Mouse (Mus musculus) embryonic facial prominence, embryonic 12.5 days (tissue): ENCODE results near the gene Ssx2ip. TPM values are rescaled to one million over a fixed set of nuclear protein-coding genes. Genes with fewer than 3 reads are reported as not detected.

Source experiments
- ATAC-seq: fragments of 200-750 bp; cut with Nextera tagmentation; 2 replicates; pipeline ENCODE4 v1.8.0; 2017; ENCODE audit not compliant: insufficient number of reproducible peaks, insufficient read depth, low FRiP score, low TSS enrichment
- H3K27ac ChIP-seq: fragments of 300-500 bp; sonication (generic); 2 replicates; pipeline ENCODE4 v1.5.1; 2016; ENCODE audit warnings: mild to moderate bottlenecking
- H3K27me3 ChIP-seq: fragments of 300-500 bp; sonication (generic); 2 replicates; pipeline ENCODE4 v1.6.1; 2016; ENCODE audit warnings: mild to moderate bottlenecking, moderate library complexity
- H3K36me3 ChIP-seq: fragments of 300-500 bp; sonication (generic); 2 replicates; pipeline ENCODE4 v1.6.1; 2016; ENCODE audit warnings: mild to moderate bottlenecking
- H3K4me1 ChIP-seq: fragments of 300-500 bp; sonication (generic); 2 replicates; pipeline ENCODE4 v1.6.1; 2016
- H3K4me2 ChIP-seq: fragments of 300-500 bp; sonication (generic); replicated peaks from 2 replicates; pipeline ENCODE4 v1.6.1; 2016; ENCODE audit warnings: mild to moderate bottlenecking, moderate library complexity
- H3K4me3 ChIP-seq: fragments of 300-500 bp; sonication (generic); 2 replicates; pipeline ENCODE4 v1.5.1; 2016; ENCODE audit warnings: mild to moderate bottlenecking
- H3K9ac ChIP-seq: fragments of 300-500 bp; sonication (generic); 2 replicates; pipeline ENCODE4 v1.6.1; 2016; ENCODE audit warnings: mild to moderate bottlenecking, moderate library complexity
- H3K9me3 ChIP-seq: fragments of 300-500 bp; sonication (generic); 2 replicates; pipeline ENCODE4 v1.6.1; 2016; ENCODE audit warnings: mild to moderate bottlenecking, moderate library complexity
- WGBS: fragments of 180-500 bp; shearing (Covaris S2); methylation state at CpG from one replicate; pipeline ENCODE4 v1.1.7; 2016; 5-methylcytosine and 5-hydroxymethylcytosine counted together
- polyA plus RNA-seq: library from polyadenylated mRNA; unstranded; fragments of >200 nt; fragmentation: Nextera tagmentation; extraction: Ambion mirVana; gene quantifications from 2 replicates; pipeline ENCODE4 v1.2.1, GENCODE M21; 2016

The Ssx2ip gene
- polyA plus RNA-seq, 1 experiment from 2014 or later: 29.8 TPM

- peak overlapping the region; percentile 83 for H3K4me3 ChIP-seq
- peaks cover 4% of the 10 kb centered on the region; the same call in 1 of the 2 replicates for H3K9me3 ChIP-seq
- H3K27me3 ChIP-seq: no peaks in the 10 kb centered on the region
- H3K36me3 ChIP-seq: no peaks in the 10 kb centered on the region
- H3K27ac ChIP-seq: peak overlapping the region; percentile 43
- peak overlapping the region; percentile 77 for H3K4me2 ChIP-seq
- WGBS: 31% methylated on average over 18 of the region's 18 CpGs
- peak overlapping the region; percentile 87 for H3K9ac ChIP-seq
- peaks cover 16% of the 10 kb centered on the region; the same call in 1 of the 2 replicates for H3K4me1 ChIP-seq
- no peak for ATAC-seq
Observed at GRCm38 (mm10) chr3:146405213-146406006, 968 bp downstream of the Ssx2ip start.

DNA sequence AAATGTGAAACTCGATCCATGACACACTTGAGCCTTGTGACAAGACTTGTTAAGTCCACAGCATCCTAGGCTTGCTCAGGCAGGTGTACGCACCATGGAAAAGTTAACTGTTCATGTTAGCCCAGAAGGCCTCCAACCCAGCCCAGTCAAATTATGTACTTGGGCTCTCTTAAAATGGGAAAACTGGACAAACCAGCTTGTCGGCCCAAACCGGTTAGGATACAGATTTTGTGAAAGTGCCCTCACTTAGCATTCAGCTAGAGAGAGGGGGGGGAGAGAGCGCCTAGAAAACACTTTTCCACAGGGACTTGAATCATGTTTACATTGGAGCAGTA is 1.5 kb downstream of the Ssx2ip start:
- 46% methylated on average over 5 of the region's 5 CpGs for WGBS
- ATAC-seq: peak; percentile 35
- peak overlapping the region; percentile 83 for H3K4me3 ChIP-seq
- H3K9me3 ChIP-seq: peaks cover 4% of the 10 kb centered on the region; the same call in 1 of the 2 replicates
- peak overlapping the region; percentile 77 for H3K4me2 ChIP-seq
- no peaks in the 10 kb centered on the region for H3K36me3 ChIP-seq
- no peak overlapping the region for H3K9ac ChIP-seq
- no peaks in the 10 kb centered on the region for H3K27me3 ChIP-seq
- H3K4me1 ChIP-seq: peaks cover 16% of the 10 kb centered on the region; the same call in 1 of the 2 replicates
- H3K27ac ChIP-seq: no peak overlapping the region

GRCm38 (mm10) chr3:146407086-146407721 is 2.8 kb downstream of the Ssx2ip start:
- no peak overlapping the region for H3K9ac ChIP-seq
- H3K9me3 ChIP-seq: peaks cover 4% of the 10 kb centered on the region; the same call in 1 of the 2 replicates
- H3K4me3 ChIP-seq: no peak overlapping the region
- H3K27me3 ChIP-seq: no peaks in the 10 kb centered on the region
- H3K4me2 ChIP-seq: peak overlapping the region; percentile 77
- 85% methylated on average over 16 of the region's 16 CpGs for WGBS
- peaks cover 16% of the 10 kb centered on the region; the same call in 1 of the 2 replicates for H3K4me1 ChIP-seq
- H3K36me3 ChIP-seq: no peaks in the 10 kb centered on the region
- no peak overlapping the region; the same call in 1 of the 2 replicates for H3K27ac ChIP-seq
- no peak for ATAC-seq

DNA sequence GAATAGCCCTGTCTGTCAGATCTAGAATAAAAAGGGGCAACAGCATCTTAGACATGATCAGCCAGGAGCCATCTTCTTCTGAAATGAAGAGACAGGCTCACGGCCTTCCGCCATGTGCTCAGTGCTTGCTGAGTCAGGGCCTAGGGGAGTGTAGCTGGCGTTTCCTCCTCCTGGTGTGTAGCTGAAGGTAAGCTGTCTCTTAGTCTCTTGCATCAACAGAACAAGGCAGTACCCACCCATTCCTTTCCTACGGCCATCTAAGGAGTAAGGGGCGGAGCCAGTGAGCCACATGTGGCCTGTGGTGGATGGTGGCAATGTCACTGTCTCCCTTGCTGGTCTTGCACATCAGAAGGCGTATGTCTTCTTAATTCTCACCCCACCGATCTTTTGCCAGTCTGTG is 5.7 kb downstream of the Ssx2ip start:
- H3K36me3 ChIP-seq: no peaks in the 10 kb centered on the region
- no peak overlapping the region for H3K27ac ChIP-seq
- H3K4me3 ChIP-seq: no peak overlapping the region
- H3K9ac ChIP-seq: no peak overlapping the region
- H3K4me1 ChIP-seq: peaks cover 16% of the 10 kb centered on the region; the same call in 1 of the 2 replicates
- no peaks in the 10 kb centered on the region for H3K27me3 ChIP-seq
- H3K9me3 ChIP-seq: no peaks in the 10 kb centered on the region
- no peak overlapping the region for H3K4me2 ChIP-seq
- WGBS: 80% methylated on average over 7 of the region's 7 CpGs
- no peak for ATAC-seq

- WGBS: 92% methylated on average over 2 of the region's 2 CpGs
- Histone ChIP-seq H3K36me3 (0 out of 2 replicates have a peak, but pooled peaks cover 2% of the 10 kb centered on the region), H3K9ac (no peak overlapping the region), H3K9me3 (no peaks in the 10 kb centered on the region), H3K4me2 (no peak overlapping the region), H3K27ac (no peak overlapping the region), H3K4me3 (no peak overlapping the region), H3K4me1 (no peaks in the 10 kb centered on the region; the same call in 1 of the 2 replicates), H3K27me3 (no peaks in the 10 kb centered on the region)
- no peak for ATAC-seq
Observed at GRCm38 (mm10) chr3:146412008-146412407, 7.6 kb downstream of the Ssx2ip start.

DNA sequence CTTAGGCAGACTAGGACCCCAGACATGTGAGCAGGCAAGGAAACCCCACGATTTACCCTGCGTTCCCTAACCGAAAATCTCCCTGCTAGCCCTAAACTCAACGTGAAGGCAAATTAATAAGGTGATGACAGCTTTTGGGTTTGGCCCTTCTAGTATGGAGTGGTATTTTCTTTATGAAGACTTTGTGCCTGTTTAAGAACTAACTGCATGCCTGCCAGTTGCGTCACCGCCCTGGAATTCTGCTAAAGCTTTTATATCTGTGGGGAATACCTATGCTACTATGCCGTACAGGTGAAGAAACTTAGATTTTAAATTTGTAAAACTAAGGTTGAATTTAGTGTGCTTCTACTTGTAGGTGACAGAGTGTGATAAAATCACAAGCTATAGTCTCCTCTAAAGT is 8.0 kb downstream of the Ssx2ip start:
- H3K9me3 ChIP-seq: no peaks in the 10 kb centered on the region
- no peak overlapping the region for H3K9ac ChIP-seq
- no peaks in the 10 kb centered on the region for H3K27me3 ChIP-seq
- 0 out of 2 replicates have a peak, but pooled peaks cover 4% of the 10 kb centered on the region for H3K36me3 ChIP-seq
- 90% methylated on average over 7 of the region's 7 CpGs for WGBS
- H3K4me1 ChIP-seq: no peaks in the 10 kb centered on the region; the same call in 1 of the 2 replicates
- no peak overlapping the region for H3K4me2 ChIP-seq
- ATAC-seq: no peak
- no peak overlapping the region for H3K4me3 ChIP-seq
- no peak overlapping the region for H3K27ac ChIP-seq

DNA sequence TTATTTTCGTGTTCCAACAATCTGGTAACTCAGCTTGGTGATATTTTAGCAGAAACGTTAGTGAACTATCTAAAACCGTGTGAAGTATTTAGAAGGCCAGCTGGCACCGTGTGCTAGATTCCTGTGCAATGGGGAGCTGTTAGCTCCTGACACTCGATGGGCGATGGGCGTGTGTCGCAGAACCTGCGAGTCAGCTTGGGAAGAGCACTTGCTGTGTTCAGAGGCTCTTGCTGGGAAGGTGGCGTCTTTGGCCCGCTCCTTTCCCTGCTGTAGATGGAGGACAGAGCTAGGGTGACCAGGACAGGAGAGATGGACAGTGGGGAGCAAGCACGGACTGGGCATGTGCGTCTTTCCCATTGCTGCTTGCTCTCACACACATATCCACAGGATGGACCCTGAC is 8.6 kb downstream of the Ssx2ip start:
- no peak for ATAC-seq
- H3K9ac ChIP-seq: no peak overlapping the region

DNA sequence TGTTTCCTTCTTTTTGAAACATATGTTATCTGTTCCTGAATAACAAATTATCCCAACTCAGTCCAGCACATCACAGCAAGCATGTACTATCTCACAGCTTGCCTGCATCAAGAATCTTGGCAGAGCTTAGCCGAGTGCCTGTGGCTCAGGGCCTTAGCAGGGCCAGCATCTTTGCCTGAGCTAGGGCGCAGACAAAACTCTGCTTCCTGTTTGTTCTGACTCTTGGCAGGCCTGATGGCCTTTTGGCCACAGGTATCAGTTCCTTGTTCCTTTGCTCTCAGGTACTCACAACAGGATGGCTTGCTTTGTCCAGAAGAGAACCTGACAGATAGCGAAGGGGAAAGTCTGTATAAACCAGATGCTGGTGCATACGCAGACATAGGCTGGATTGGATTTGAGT is 9.6 kb downstream of the Ssx2ip start:
- Histone ChIP-seq H3K27ac (no peak overlapping the region), H3K4me1 (no peaks in the 10 kb centered on the region), H3K27me3 (no peaks in the 10 kb centered on the region), H3K36me3 (peaks cover 9% of the 10 kb centered on the region), H3K4me2 (no peak overlapping the region), H3K9me3 (no peaks in the 10 kb centered on the region), H3K4me3 (no peak overlapping the region), H3K9ac (no peak overlapping the region)
- ATAC-seq: no peak
- WGBS: 92% methylated on average over 4 of the region's 4 CpGs

More for the DNA sequence above, 8.6 kb downstream of the Ssx2ip start:
- 90% methylated on average over 13 of the region's 13 CpGs for WGBS
- Histone ChIP-seq H3K4me1 (no peaks in the 10 kb centered on the region), H3K27ac (no peak overlapping the region), H3K9me3 (no peaks in the 10 kb centered on the region), H3K27me3 (no peaks in the 10 kb centered on the region), H3K4me2 (no peak overlapping the region), H3K4me3 (no peak overlapping the region), H3K36me3 (0 out of 2 replicates have a peak, but pooled peaks cover 4% of the 10 kb centered on the region)

DNA sequence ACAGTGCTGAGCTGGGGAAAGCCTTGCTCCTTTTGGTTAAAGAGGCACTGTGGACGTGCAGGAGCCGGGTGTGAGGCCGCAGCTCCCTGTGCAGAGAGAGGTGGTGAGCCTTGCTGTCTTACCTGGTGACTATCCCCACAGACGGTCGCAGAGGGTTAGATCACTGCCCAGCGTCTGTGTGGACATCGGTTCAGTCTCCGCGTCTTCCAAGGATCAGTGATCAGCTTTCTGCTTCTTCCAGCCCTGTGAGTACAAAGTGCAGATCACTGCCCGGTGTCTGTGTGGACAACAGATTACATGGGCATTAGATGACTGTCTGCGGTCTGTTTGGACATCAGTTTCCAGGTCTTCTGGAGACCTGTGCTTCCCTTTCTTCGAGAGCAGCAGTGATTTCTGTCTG is 10.1 kb downstream of the Ssx2ip start:
- H3K9me3 ChIP-seq: no peaks in the 10 kb centered on the region
- no peak overlapping the region for H3K27ac ChIP-seq
- ATAC-seq: no peak
- no peaks in the 10 kb centered on the region for H3K4me1 ChIP-seq
- no peak overlapping the region for H3K9ac ChIP-seq
- H3K4me2 ChIP-seq: no peak overlapping the region
- no peaks in the 10 kb centered on the region for H3K27me3 ChIP-seq
- 91% methylated on average over 12 of the region's 12 CpGs for WGBS
- no peak overlapping the region for H3K4me3 ChIP-seq
- H3K36me3 ChIP-seq: peaks cover 15% of the 10 kb centered on the region

- no peaks in the 10 kb centered on the region for H3K9me3 ChIP-seq
- no peak overlapping the region for H3K9ac ChIP-seq
- H3K27ac ChIP-seq: no peak overlapping the region
- no peaks in the 10 kb centered on the region for H3K27me3 ChIP-seq
- ATAC-seq: no peak
- no peak overlapping the region for H3K4me3 ChIP-seq
- 97% methylated on average over 8 of the region's 8 CpGs for WGBS
- no peak overlapping the region for H3K4me2 ChIP-seq
- peaks cover 24% of the 10 kb centered on the region for H3K36me3 ChIP-seq
- no peaks in the 10 kb centered on the region for H3K4me1 ChIP-seq
Observed at GRCm38 (mm10) chr3:146417873-146418272, 13.4 kb downstream of the Ssx2ip start.

GRCm38 (mm10) chr3:146418901-146419300 is 14.5 kb downstream of the Ssx2ip start:
- Histone ChIP-seq H3K27me3 (no peaks in the 10 kb centered on the region), H3K27ac (no peak overlapping the region), H3K9ac (no peak overlapping the region), H3K4me1 (no peaks in the 10 kb centered on the region), H3K9me3 (no peaks in the 10 kb centered on the region), H3K4me3 (no peak overlapping the region), H3K36me3 (peaks cover 27% of the 10 kb centered on the region), H3K4me2 (no peak overlapping the region)
- no peak for ATAC-seq
- 87% methylated on average over 7 of the region's 7 CpGs for WGBS

DNA sequence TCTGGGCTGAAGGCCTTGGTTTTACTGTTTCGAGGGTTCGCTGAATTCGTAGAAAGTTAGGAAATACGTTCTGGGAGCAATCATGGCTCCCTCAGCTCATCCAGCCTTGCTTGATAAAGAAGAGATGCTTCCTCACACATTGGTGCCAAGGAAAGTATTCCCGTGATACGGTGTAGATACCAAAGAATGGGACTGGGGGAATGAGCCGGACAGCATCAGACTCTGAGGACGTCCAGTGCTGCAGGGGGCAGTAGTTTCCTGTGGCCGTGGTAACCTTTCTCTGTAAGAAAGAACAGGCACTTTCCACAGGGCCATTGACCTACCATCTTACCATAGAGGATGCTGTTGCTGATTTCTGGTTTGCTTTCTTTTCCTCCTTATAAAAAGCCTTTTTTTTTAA is 15.1 kb downstream of the Ssx2ip start:
- no peak overlapping the region for H3K4me2 ChIP-seq

More for the DNA sequence above, 15.1 kb downstream of the Ssx2ip start:
- no peaks in the 10 kb centered on the region for H3K9me3 ChIP-seq
- H3K4me3 ChIP-seq: no peak overlapping the region
- H3K27me3 ChIP-seq: no peaks in the 10 kb centered on the region
- H3K4me1 ChIP-seq: no peaks in the 10 kb centered on the region
- ATAC-seq: no peak
- H3K36me3 ChIP-seq: peaks cover 27% of the 10 kb centered on the region
- 91% methylated on average over 9 of the region's 9 CpGs for WGBS
- no peak overlapping the region for H3K27ac ChIP-seq
- H3K9ac ChIP-seq: no peak overlapping the region
